Mouse (Mus musculus) kidney, postnatal 4 days (tissue): ENCODE data around the gene Gm42715.
A peak's percentile ranks its signal among the peaks of the same experiment; 100 is the strongest.
"Not testable (repeated sequence)": the region's sequence is repeated elsewhere in the genome, so short reads cannot be mapped to it uniquely, and the experiment has no call there.

Source experiments
- DNase-seq, 2 experiments: peaks; one replicate each; pipeline ENCODE4 v3.0.0; 2021; ENCODE audit warnings: mixed read lengths in 2 of 2

Gene Gm42715

GRCm38 (mm10) chr7:127498407-127498806 is 21.0 kb upstream of the Gm42715 start:
- DNase-seq: peak; percentile 57 to 71

GRCm38 (mm10) chr7:127508291-127508690 is 11.1 kb upstream of the Gm42715 start:
- no peak for DNase-seq

GRCm38 (mm10) chr7:127509830-127510229 is 9.6 kb upstream of the Gm42715 start:
- DNase-seq: not testable (repeated sequence)

- peak in 1 of 2 experiments; percentile 14 for DNase-seq
These were observed 8.1 kb upstream of the Gm42715 start for GRCm38 (mm10) chr7:127511241-127511640.

GRCm38 (mm10) chr7:127511808-127512230 is 7.6 kb upstream of the Gm42715 start, which contains the start of gene Srcap:
Gene Srcap, plus strand, starts transcription at chr7:127511983.
- peak; percentile 96 to 98 for DNase-seq

- DNase-seq: peak; percentile 92 to 96
These were observed 7.0 kb upstream of the Gm42715 start for GRCm38 (mm10) chr7:127512231-127513015.

GRCm38 (mm10) chr7:127513016-127513390 is 6.4 kb upstream of the Gm42715 start:
- peak; percentile 29 to 56 for DNase-seq

- no peak for DNase-seq
These were observed 5.6 kb upstream of the Gm42715 start for GRCm38 (mm10) chr7:127513781-127514180.

- DNase-seq: no peak
These were observed 3.5 kb upstream of the Gm42715 start for GRCm38 (mm10) chr7:127515846-127516245.

- DNase-seq: no peak
These were observed 3.0 kb upstream of the Gm42715 start for GRCm38 (mm10) chr7:127516344-127516743.

GRCm38 (mm10) chr7:127541671-127542070 is 22.3 kb downstream of the Gm42715 start:
- no peak for DNase-seq

- DNase-seq: no peak
These were observed 29.9 kb downstream of the Gm42715 start for GRCm38 (mm10) chr7:127549116-127549835.

GRCm38 (mm10) chr7:127551558-127551957 is 32.2 kb downstream of the Gm42715 start:
- DNase-seq: no peak

GRCm38 (mm10) chr7:127560580-127560979 is 41.2 kb downstream of the Gm42715 start:
- no peak for DNase-seq

- DNase-seq: peak in 1 of 2 experiments; percentile 20
These were observed 42.0 kb downstream of the Gm42715 start, which contains the start of gene Tmem265 for GRCm38 (mm10) chr7:127561340-127561858. Gene Tmem265, plus strand, starts transcription at chr7:127561390.

GRCm38 (mm10) chr7:127564381-127565150 is 45.2 kb downstream of the Gm42715 start:
- peak in 1 of 2 experiments; percentile 18 for DNase-seq

GRCm38 (mm10) chr7:127572895-127573471 is 53.6 kb downstream of the Gm42715 start, which contains the start of gene Phkg2:
Gene Phkg2, plus strand, starts transcription at chr7:127573340.
- peak; percentile 86 to 93 for DNase-seq

GRCm38 (mm10) chr7:127573503-127574008 is 54.2 kb downstream of the Gm42715 start:
- peak; percentile 31 to 38 for DNase-seq

GRCm38 (mm10) chr7:127574115-127574514 is 54.7 kb downstream of the Gm42715 start:
- no peak for DNase-seq

GRCm38 (mm10) chr7:127583260-127583659 is 63.9 kb downstream of the Gm42715 start:
- no peak for DNase-seq

GRCm38 (mm10) chr7:127585031-127585430 is 65.6 kb downstream of the Gm42715 start:
- DNase-seq: no peak

- DNase-seq: no peak
These were observed 66.8 kb downstream of the Gm42715 start for GRCm38 (mm10) chr7:127586149-127586548.
